Mouse (Mus musculus): ENCODE data around the gene Itga3. TPM values are rescaled to one million over a fixed set of nuclear protein-coding genes. Genes with fewer than 3 reads are reported as not detected.
A peak's percentile ranks its signal among the peaks of the same experiment; 100 is the strongest.

Itga3 gene
- polyA plus RNA-seq, 1 experiment from 2014 or later, result 16.6 TPM

GRCm38 (mm10) chr11:95032945-95033344, 43.7 kb downstream of the Itga3 start:
- H3K4me1 ChIP-seq (ENCODE audit: control insufficient read depth, insufficient read depth, low read length), result no peaks in the 10 kb centered on the region
- WGBS, result 49% methylated on average over 6 of the region's 6 CpGs
- no peak overlapping the region for H3K4me2 ChIP-seq (ENCODE audit: low read length)
- H3K27ac ChIP-seq (ENCODE audit: low read length), result no peak overlapping the region
- no peak overlapping the region for H3K9ac ChIP-seq (ENCODE audit: low read depth, low read length)
- H3K9me3 ChIP-seq (replicated peaks; ENCODE audit: control insufficient read depth, low read length, poor library complexity, severe bottlenecking), result no peaks in the 10 kb centered on the region
- H3K27me3 ChIP-seq (ENCODE audit: control insufficient read depth, insufficient read depth, low read depth, low read length), result no peaks in the 10 kb centered on the region
- no peak overlapping the region for H3K4me3 ChIP-seq (ENCODE audit: low read depth, low read length)
- ATAC-seq, result no peak
- no peaks in the 10 kb centered on the region for H3K36me3 ChIP-seq (ENCODE audit: control insufficient read depth, insufficient read depth, low read length)

- no peak overlapping the region for H3K9ac ChIP-seq (ENCODE audit: low read depth, low read length)
- no peaks in the 10 kb centered on the region for H3K4me1 ChIP-seq (ENCODE audit: control insufficient read depth, insufficient read depth, low read length)
- H3K27me3 ChIP-seq (ENCODE audit: control insufficient read depth, insufficient read depth, low read depth, low read length), result no peaks in the 10 kb centered on the region
- no peak overlapping the region for H3K4me2 ChIP-seq (ENCODE audit: low read length)
- WGBS, result 38% methylated on average over 13 of the region's 13 CpGs
- no peak overlapping the region for H3K27ac ChIP-seq (ENCODE audit: low read length)
- no peak overlapping the region for H3K4me3 ChIP-seq (ENCODE audit: low read depth, low read length)
- no peaks in the 10 kb centered on the region for H3K9me3 ChIP-seq (replicated peaks; ENCODE audit: control insufficient read depth, low read length, poor library complexity, severe bottlenecking)
- ATAC-seq, result no peak
- peaks cover 19% of the 10 kb centered on the region for H3K36me3 ChIP-seq (ENCODE audit: control insufficient read depth, insufficient read depth, low read length)
Measured at GRCm38 (mm10) chr11:95027850-95028470, 48.6 kb downstream of the Itga3 start.

- H3K27me3 ChIP-seq (ENCODE audit: control insufficient read depth, insufficient read depth, low read depth, low read length), result no peaks in the 10 kb centered on the region
- no peak overlapping the region for H3K27ac ChIP-seq (ENCODE audit: low read length)
- no peaks in the 10 kb centered on the region for H3K4me1 ChIP-seq (ENCODE audit: control insufficient read depth, insufficient read depth, low read length)
- peaks cover 30% of the 10 kb centered on the region for H3K36me3 ChIP-seq (ENCODE audit: control insufficient read depth, insufficient read depth, low read length)
- H3K4me2 ChIP-seq (ENCODE audit: low read length), result no peak overlapping the region
- no peaks in the 10 kb centered on the region for H3K9me3 ChIP-seq (replicated peaks; ENCODE audit: control insufficient read depth, low read length, poor library complexity, severe bottlenecking)
- 93% methylated on average over 6 of the region's 6 CpGs for WGBS
- no peak for ATAC-seq
- no peak overlapping the region for H3K4me3 ChIP-seq (ENCODE audit: low read depth, low read length)
- no peak overlapping the region for H3K9ac ChIP-seq (ENCODE audit: low read depth, low read length)
Measured at GRCm38 (mm10) chr11:95026849-95027248, 49.8 kb downstream of the Itga3 start.

GRCm38 (mm10) chr11:95026090-95026542, 50.5 kb downstream of the Itga3 start:
- no peaks in the 10 kb centered on the region for H3K9me3 ChIP-seq (replicated peaks; ENCODE audit: control insufficient read depth, low read length, poor library complexity, severe bottlenecking)
- WGBS, result 69% methylated on average over 6 of the region's 6 CpGs
- no peaks in the 10 kb centered on the region for H3K4me1 ChIP-seq (ENCODE audit: control insufficient read depth, insufficient read depth, low read length)
- no peak overlapping the region for H3K9ac ChIP-seq (ENCODE audit: low read depth, low read length)
- peak; percentile 40; the same call in 1 of the 2 replicates for ATAC-seq
- H3K4me2 ChIP-seq (ENCODE audit: low read length), result no peak overlapping the region
- no peak overlapping the region for H3K27ac ChIP-seq (ENCODE audit: low read length)
- H3K36me3 ChIP-seq (ENCODE audit: control insufficient read depth, insufficient read depth, low read length), result peaks cover 37% of the 10 kb centered on the region
- H3K27me3 ChIP-seq (ENCODE audit: control insufficient read depth, insufficient read depth, low read depth, low read length), result no peaks in the 10 kb centered on the region
- no peak overlapping the region for H3K4me3 ChIP-seq (ENCODE audit: low read depth, low read length)

- WGBS, result 87% methylated on average over 11 of the region's 11 CpGs
- no peaks in the 10 kb centered on the region for H3K27me3 ChIP-seq (ENCODE audit: control insufficient read depth, insufficient read depth, low read depth, low read length)
Measured at GRCm38 (mm10) chr11:95025227-95026012, 51.2 kb downstream of the Itga3 start.

GRCm38 (mm10) chr11:95024439-95025184, 52.0 kb downstream of the Itga3 start:
- Histone ChIP-seq H3K4me2 (ENCODE audit: low read length) (no peak overlapping the region), H3K4me3 (ENCODE audit: low read depth, low read length) (no peak overlapping the region), H3K27ac (ENCODE audit: low read length) (no peak overlapping the region), H3K9me3 (replicated peaks; ENCODE audit: control insufficient read depth, low read length, poor library complexity, severe bottlenecking) (no peaks in the 10 kb centered on the region), H3K9ac (ENCODE audit: low read depth, low read length) (no peak overlapping the region), H3K27me3 (ENCODE audit: control insufficient read depth, insufficient read depth, low read depth, low read length) (no peaks in the 10 kb centered on the region), H3K4me1 (ENCODE audit: control insufficient read depth, insufficient read depth, low read length) (no peaks in the 10 kb centered on the region), H3K36me3 (ENCODE audit: control insufficient read depth, insufficient read depth, low read length) (peaks cover 50% of the 10 kb centered on the region)
- no peak for ATAC-seq
- WGBS, result 68% methylated on average over 29 of the region's 29 CpGs

More at GRCm38 (mm10) chr11:95025227-95026012, 51.2 kb downstream of the Itga3 start:
- Histone ChIP-seq H3K9me3 (replicated peaks; ENCODE audit: control insufficient read depth, low read length, poor library complexity, severe bottlenecking) (no peaks in the 10 kb centered on the region), H3K27ac (ENCODE audit: low read length) (no peak overlapping the region; the same call in 1 of the 2 replicates), H3K36me3 (ENCODE audit: control insufficient read depth, insufficient read depth, low read length) (peaks cover 43% of the 10 kb centered on the region), H3K4me2 (ENCODE audit: low read length) (no peak overlapping the region), H3K4me1 (ENCODE audit: control insufficient read depth, insufficient read depth, low read length) (no peaks in the 10 kb centered on the region), H3K4me3 (ENCODE audit: low read depth, low read length) (no peak overlapping the region), H3K9ac (ENCODE audit: low read depth, low read length) (no peak overlapping the region)
- no peak for ATAC-seq

- no peak overlapping the region for H3K4me2 ChIP-seq (ENCODE audit: low read length)
- no peak for ATAC-seq
- H3K27ac ChIP-seq (ENCODE audit: low read length), result no peak overlapping the region
- 95% methylated on average over 9 of the region's 9 CpGs for WGBS
- H3K27me3 ChIP-seq (ENCODE audit: control insufficient read depth, insufficient read depth, low read depth, low read length), result no peaks in the 10 kb centered on the region
- no peak overlapping the region for H3K9ac ChIP-seq (ENCODE audit: low read depth, low read length)
- H3K9me3 ChIP-seq (replicated peaks; ENCODE audit: control insufficient read depth, low read length, poor library complexity, severe bottlenecking), result no peaks in the 10 kb centered on the region
- peaks cover 55% of the 10 kb centered on the region for H3K36me3 ChIP-seq (ENCODE audit: control insufficient read depth, insufficient read depth, low read length)
- no peak overlapping the region for H3K4me3 ChIP-seq (ENCODE audit: low read depth, low read length)
- H3K4me1 ChIP-seq (ENCODE audit: control insufficient read depth, insufficient read depth, low read length), result no peaks in the 10 kb centered on the region
Measured at GRCm38 (mm10) chr11:95023481-95023880, 53.1 kb downstream of the Itga3 start.

GRCm38 (mm10) chr11:95022237-95022992, 54.2 kb downstream of the Itga3 start:
- Histone ChIP-seq H3K4me2 (ENCODE audit: low read length) (no peak overlapping the region), H3K9me3 (replicated peaks; ENCODE audit: control insufficient read depth, low read length, poor library complexity, severe bottlenecking) (no peaks in the 10 kb centered on the region), H3K27ac (ENCODE audit: low read length) (no peak overlapping the region), H3K4me3 (ENCODE audit: low read depth, low read length) (no peak overlapping the region), H3K27me3 (ENCODE audit: control insufficient read depth, insufficient read depth, low read depth, low read length) (no peaks in the 10 kb centered on the region), H3K4me1 (ENCODE audit: control insufficient read depth, insufficient read depth, low read length) (no peaks in the 10 kb centered on the region), H3K36me3 (ENCODE audit: control insufficient read depth, insufficient read depth, low read length) (peaks cover 55% of the 10 kb centered on the region), H3K9ac (ENCODE audit: low read depth, low read length) (no peak overlapping the region)
- WGBS, result 79% methylated on average over 10 of the region's 10 CpGs
- ATAC-seq, result no peak
